ENCODE assay signal across 23 mouse cellular contexts in the genomic region with DNA sequence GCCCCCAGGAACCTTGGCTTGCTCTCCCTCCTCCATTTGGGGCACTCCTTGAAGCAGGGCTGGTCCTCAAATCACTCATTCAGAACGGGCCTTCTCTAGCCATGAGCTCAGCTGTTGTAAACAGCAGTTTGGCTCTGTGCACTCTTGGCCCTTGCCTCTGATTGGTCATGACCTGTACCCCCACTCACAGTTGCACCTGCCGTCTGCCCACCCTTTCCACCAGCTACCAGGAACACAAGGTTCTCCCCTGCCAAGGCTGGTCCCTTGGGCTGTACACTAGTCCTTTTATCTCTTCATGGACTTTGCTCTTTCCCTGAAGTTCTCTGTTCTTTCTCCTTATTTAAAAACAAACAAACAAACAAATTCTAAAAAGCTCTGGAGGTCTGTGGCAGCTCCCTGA. TPM values are rescaled to one million over a fixed set of nuclear protein-coding genes. Genes with fewer than 3 reads are reported as not detected.
"Had no signal": no experiment of that assay in that cellular context is flagged by ENCODE, and none has a peak within 500 bp of the region (broad histone marks: within the 10 kb centered on the region; RNA-seq: fewer than 3 reads in every experiment).

No protein-coding gene starts in this region.

- H3K27ac ChIP-seq: lung, embryonic 15.5 days; macrophage; midbrain, embryonic 12.5 days; neural tube, embryonic 12.5 days; stomach, embryonic 15.5 days; stomach, postnatal 0 days had no signal

- H3K9me3 ChIP-seq: lung, embryonic 15.5 days; megakaryocyte, embryonic 14.5 days; midbrain, embryonic 12.5 days; neural tube, embryonic 12.5 days; stomach, embryonic 15.5 days had no signal

- H3K4me1 ChIP-seq: lung, embryonic 15.5 days; megakaryocyte, embryonic 14.5 days; stomach, embryonic 15.5 days had no signal

- H3K4me2 ChIP-seq: lung, embryonic 15.5 days; midbrain, embryonic 12.5 days; neural tube, embryonic 12.5 days; stomach, embryonic 15.5 days had no signal

- H3K4me3 ChIP-seq: lung, embryonic 15.5 days; megakaryocyte, embryonic 14.5 days; midbrain, embryonic 12.5 days; neural tube, embryonic 12.5 days; stomach, embryonic 15.5 days had no signal

- H3K9ac ChIP-seq: liver, postnatal 0 days; lung, embryonic 15.5 days; midbrain, embryonic 12.5 days; neural tube, embryonic 12.5 days; stomach, embryonic 15.5 days had no signal

- H3K27me3 ChIP-seq: lung, embryonic 15.5 days; neural tube, embryonic 12.5 days; stomach, embryonic 15.5 days had no signal

- H3K36me3 ChIP-seq: lung, embryonic 15.5 days; midbrain, embryonic 12.5 days; neural tube, embryonic 12.5 days; stomach, embryonic 15.5 days had no signal

- ATAC-seq: liver, postnatal 0 days; lung, postnatal 0 days; midbrain, embryonic 16.5 days had no signal

- DNase-seq: liver, postnatal 0 days; lung, adult 2 months; lung, postnatal 14 days; lung, postnatal 36 days; midbrain, embryonic 14.5 days; right cerebral cortex, postnatal 14 days; thymus, adult 2 months; thymus, postnatal 25 days; thymus, postnatal 4 days had no signal

RNA-seq across cellular contexts. Expression of a gene that starts 40.3 kb away (rescaled TPM):
- total RNA-seq: megakaryocyte progenitor cell, adult 5-6 weeks; monocyte, adult 5-6 weeks; neutrophil, adult 5-6 weeks had no signal
- polyA plus RNA-seq: liver, postnatal 0 days; lung, adult 2 months; lung, embryonic 15.5 days; lung, postnatal 0 days; macrophage; neural tube, embryonic 14.5 days; spleen, adult 2 months; stomach, embryonic 15.5 days; stomach, postnatal 0 days had no signal
